Mouse (Mus musculus) bone marrow, adult 2 months (tissue): ENCODE data around the gene Dirc2. TPM values are rescaled to one million over a fixed set of nuclear protein-coding genes. Genes with fewer than 3 reads are reported as not detected.
A peak's percentile ranks its signal among the peaks of the same experiment; 100 is the strongest.

Experiments
- H3K27ac ChIP-seq: fragments of 200-500 bp; 2 replicates; pipeline ENCODE4 v1.5.1; 2012; ENCODE audit warnings: low read depth, mild to moderate bottlenecking, control low read depth, inconsistent platforms, low read length; ENCODE audit not compliant: control insufficient read depth, poor library complexity, insufficient read depth
- H3K4me1 ChIP-seq: fragments of 200-500 bp; 2 replicates; pipeline ENCODE4 v1.6.1; 2011; ENCODE audit warnings: low read length; ENCODE audit not compliant: control insufficient read depth, insufficient read depth
- H3K4me3 ChIP-seq: fragments of 200-500 bp; replicated peaks from 2 replicates; pipeline ENCODE3; 2011; ENCODE audit warnings: mild to moderate bottlenecking, low read depth, low read length, control low read depth; ENCODE audit not compliant: control insufficient read depth
- CTCF ChIP-seq: fragments of 200-500 bp; IDR thresholded peaks from 2 replicates; pipeline ENCODE4 v1.5.1; 2011; ENCODE audit warnings: low read length, control low read depth; ENCODE audit not compliant: control insufficient read depth, insufficient read depth
- POLR2A ChIP-seq: fragments of 200-500 bp; IDR thresholded peaks from 2 replicates; pipeline ENCODE4 v1.6.1; 2011; ENCODE audit warnings: low read depth, mild to moderate bottlenecking, control low read depth, low read length, borderline replicate concordance; ENCODE audit not compliant: control insufficient read depth
- WGBS: fragments of 180-500 bp; shearing (Covaris S2); methylation state at CpG from one replicate; pipeline ENCODE4 v1.1.7; 2018; 5-methylcytosine and 5-hydroxymethylcytosine counted together
- polyA plus RNA-seq: library from polyadenylated mRNA; stranded (reverse); fragments of >200 nt; gene quantifications from 2 replicates; pipeline ENCODE4 v1.2.4, GENCODE M21; 2011; ENCODE audit warnings: low replicate concordance; ENCODE audit not compliant: missing spikeins, insufficient read depth, insufficient read length

Gene Dirc2
- polyA plus RNA-seq, 1 experiment = 14.0 TPM

- Histone ChIP-seq H3K4me1 (no peaks in the 10 kb centered on the region; the same call in 1 of the 2 replicates), H3K4me3 (no peak overlapping the region), H3K27ac (no peak overlapping the region)
- WGBS = 83% methylated on average over 5 of the region's 5 CpGs
- TF ChIP-seq POLR2A (no peak), CTCF (no peak)
Measured at GRCm38 (mm10) chr16:35741621-35742020, 27.5 kb downstream of the Dirc2 start.

DNA sequence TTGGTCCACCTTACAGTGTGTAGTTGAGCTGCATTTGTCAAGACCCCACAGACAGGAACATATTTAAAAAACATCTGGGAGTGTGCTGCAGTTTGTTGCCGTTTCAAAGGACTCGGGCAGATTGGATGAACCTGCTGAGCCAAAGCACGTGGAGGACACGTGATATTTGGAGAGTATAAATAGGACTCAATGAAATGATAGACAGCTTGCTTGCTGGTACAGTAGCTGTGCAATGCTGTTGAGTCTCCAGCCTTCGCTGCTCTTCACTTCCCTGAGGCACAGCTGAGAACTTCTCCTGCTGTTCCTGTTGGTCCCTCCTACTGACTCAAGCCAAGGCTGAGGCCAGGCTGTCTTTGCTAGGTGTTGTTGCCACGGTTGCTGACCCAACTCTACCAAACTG lies 28.2 kb downstream of the Dirc2 start:
- Histone ChIP-seq H3K4me1 (no peaks in the 10 kb centered on the region; the same call in 1 of the 2 replicates), H3K27ac (no peak overlapping the region), H3K4me3 (no peak overlapping the region)
- 86% methylated on average over 6 of the region's 6 CpGs for WGBS
- no peak for TF ChIP-seq CTCF
- no peak for TF ChIP-seq POLR2A

DNA sequence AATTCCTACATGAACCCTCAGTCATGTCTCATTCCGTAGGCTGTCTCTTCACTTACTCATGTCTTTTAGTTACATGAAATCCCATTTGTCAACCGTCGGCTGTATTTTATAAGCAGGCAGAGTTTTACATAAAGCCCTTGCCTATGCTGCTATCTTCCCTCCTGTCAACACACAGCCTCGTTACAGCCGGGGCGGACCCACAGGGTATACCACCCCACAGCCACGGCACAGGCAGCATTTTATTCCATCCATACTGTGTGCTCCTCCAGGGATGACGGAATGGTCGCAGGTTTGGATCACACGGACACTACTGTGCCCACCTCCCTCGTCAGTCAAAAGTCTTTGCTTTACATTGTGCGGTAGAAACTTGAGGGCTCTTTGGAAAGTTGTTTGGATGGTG lies 28.8 kb downstream of the Dirc2 start:
- 90% methylated on average over 12 of the region's 12 CpGs for WGBS
- Histone ChIP-seq H3K4me1 (no peaks in the 10 kb centered on the region; the same call in 1 of the 2 replicates), H3K4me3 (no peak overlapping the region), H3K27ac (no peak overlapping the region)
- no peak for TF ChIP-seq POLR2A
- TF ChIP-seq CTCF = no peak

DNA sequence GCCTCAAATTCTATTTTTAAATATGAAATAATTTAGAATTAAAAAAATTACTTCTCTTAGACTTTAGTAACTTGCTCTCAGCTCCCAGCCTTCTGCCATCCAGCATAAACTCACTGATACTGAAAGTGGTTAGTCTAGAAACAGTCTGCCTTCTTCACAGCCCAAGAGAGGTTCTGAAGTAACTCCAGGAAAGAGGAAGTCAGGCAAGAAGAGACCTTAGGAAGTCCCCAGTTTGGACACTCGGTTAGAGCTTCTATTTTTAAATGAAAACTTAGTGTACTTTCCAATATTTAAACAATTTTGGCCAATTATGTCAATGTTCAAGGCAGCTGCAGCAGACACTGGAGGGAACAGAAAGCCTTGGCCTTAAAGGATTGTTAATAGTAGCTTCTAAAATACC lies 29.6 kb downstream of the Dirc2 start:
- no peak for TF ChIP-seq POLR2A
- no peak for TF ChIP-seq CTCF
- no peaks in the 10 kb centered on the region; the same call in 1 of the 2 replicates for H3K4me1 ChIP-seq
- no peak overlapping the region for H3K4me3 ChIP-seq
- H3K27ac ChIP-seq = no peak overlapping the region
- WGBS = 4% methylated on average over 1 of the region's 1 CpGs

DNA sequence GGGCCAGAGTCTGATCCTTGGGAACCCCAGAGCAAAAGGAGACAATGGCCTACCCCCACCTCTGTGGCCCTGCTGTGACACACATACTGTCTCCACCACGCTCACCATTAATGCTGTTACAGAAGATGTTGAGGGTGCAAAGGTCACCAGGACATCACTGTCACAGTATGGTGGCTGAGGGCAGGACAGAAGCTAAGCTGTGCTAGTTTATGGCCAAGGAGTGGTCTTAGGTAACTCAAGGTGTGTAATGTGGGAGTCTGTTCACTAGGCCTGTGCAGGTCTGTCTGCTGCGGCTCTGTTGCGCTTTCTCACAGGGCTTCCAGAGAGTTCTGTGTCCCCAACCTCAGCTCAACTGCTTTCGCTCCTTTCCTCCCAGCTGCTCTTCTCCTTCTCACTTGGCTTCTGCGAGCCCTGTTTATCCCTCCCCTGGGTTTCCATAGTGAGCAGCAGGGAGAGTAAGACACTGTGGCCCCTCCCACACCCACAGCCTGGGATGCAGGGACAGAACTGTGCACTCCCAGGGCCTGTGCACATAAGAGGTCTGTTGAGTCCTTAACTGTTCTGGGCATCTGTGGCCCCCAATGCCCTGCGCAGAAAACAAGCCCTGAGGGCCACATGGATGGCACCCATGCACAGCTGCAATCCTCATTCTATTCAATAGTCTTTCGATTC lies 30.9 kb downstream of the Dirc2 start:
- H3K4me1 ChIP-seq = no peaks in the 10 kb centered on the region; the same call in 1 of the 2 replicates
- no peak overlapping the region for H3K4me3 ChIP-seq
- TF ChIP-seq POLR2A = no peak
- TF ChIP-seq CTCF = no peak
- no peak overlapping the region for H3K27ac ChIP-seq
- 94% methylated on average over 7 of the region's 7 CpGs for WGBS

DNA sequence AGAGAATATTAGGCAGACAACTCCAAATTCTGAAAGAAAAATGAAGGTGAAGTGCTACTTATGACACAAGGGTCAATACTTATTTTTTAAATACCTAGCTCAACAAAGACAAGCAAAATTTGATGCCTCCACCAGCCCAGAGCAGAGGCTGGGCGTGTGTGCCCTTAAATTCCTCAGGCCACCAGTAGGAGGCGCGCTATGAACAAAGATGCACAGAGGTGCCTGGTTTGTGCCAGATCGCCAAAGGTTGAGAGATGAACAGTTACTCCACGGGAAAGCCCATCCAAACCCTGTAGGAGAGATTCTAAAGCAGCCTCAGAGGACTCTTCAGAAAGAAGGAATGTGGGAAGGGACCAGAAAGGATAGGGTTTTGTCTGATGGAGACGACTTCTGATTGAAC lies 35.1 kb downstream of the Dirc2 start:
- Histone ChIP-seq H3K27ac (no peak overlapping the region), H3K4me1 (no peaks in the 10 kb centered on the region; the same call in 1 of the 2 replicates), H3K4me3 (no peak overlapping the region)
- TF ChIP-seq CTCF (peak; percentile 94), POLR2A (no peak)
- WGBS = 15% methylated on average over 6 of the region's 6 CpGs

GRCm38 (mm10) chr16:35732096-35732495 lies 37.1 kb downstream of the Dirc2 start:
- whole genome bisulfite sequencing = 89% methylated on average over 7 of the region's 7 CpGs
- Histone ChIP-seq H3K4me1 (no peaks in the 10 kb centered on the region), H3K4me3 (no peak overlapping the region), H3K27ac (no peak overlapping the region)
- no peak for TF ChIP-seq CTCF
- TF ChIP-seq POLR2A = no peak

- TF ChIP-seq POLR2A = no peak
- no peak for TF ChIP-seq CTCF
- Histone ChIP-seq H3K4me3 (no peak overlapping the region), H3K4me1 (no peaks in the 10 kb centered on the region), H3K27ac (no peak overlapping the region)
- WGBS = 90% methylated on average over 8 of the region's 8 CpGs
Measured at GRCm38 (mm10) chr16:35729151-35729738, 39.9 kb downstream of the Dirc2 start.
